Mouse (Mus musculus): ENCODE data around the gene Papln. TPM values are rescaled to one million over a fixed set of nuclear protein-coding genes. Genes with fewer than 3 reads are reported as not detected.

The Papln gene
- polyA plus RNA-seq, 1 experiment, result 0.67 TPM

DNA sequence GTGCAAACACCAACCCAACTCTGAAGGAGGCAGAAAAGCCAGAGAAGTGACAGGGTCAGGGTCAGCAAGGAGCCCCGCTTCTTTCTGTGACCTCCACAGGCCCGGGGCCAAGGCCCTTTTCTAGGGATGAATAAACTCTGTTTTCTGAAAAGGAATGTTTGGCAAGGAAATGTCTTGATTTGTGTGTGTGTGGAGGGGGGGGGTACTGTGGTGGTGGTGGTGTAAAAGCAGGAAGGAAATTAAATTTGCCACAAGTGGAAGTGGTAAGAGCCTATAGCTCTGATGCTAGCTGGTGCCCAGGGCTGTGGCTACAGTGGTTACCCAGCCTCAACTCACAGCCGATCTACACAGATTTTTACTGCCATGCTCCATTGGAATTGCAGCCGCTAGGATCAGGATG lies 728 bp upstream of the Papln start:
- H3K4me1 ChIP-seq (ENCODE audit: control insufficient read depth, insufficient read depth, low read length), result no peaks in the 10 kb centered on the region
- TF ChIP-seq POLR2A (IDR thresholded peaks at IDR 0.05; ENCODE audit: insufficient read depth, low read length) (no peak), CTCF (IDR thresholded peaks at IDR 0.05; ENCODE audit: low read depth, low read length) (no peak), EP300 (IDR thresholded peaks at IDR 0.05; ENCODE audit: insufficient read depth, low read depth, low read length) (no peak)

DNA sequence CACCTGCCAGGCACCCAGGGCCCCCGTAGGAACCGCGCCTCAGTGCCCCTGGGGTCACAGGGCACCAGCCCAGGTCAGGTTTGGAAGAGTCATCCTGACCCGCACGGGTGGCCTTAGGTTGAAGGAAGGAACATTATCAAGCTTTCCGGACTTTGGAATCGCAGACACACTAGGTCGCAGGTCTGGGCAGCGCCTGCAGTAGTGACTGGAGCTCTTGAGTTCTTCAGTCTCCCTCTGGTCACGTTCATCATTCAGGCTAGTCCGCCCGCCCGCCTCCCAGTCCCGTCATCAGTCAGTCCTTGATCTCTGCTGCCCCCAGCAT lies 571 bp downstream of the Papln start:
- H3K4me1 ChIP-seq (ENCODE audit: control insufficient read depth, insufficient read depth, low read length), result no peaks in the 10 kb centered on the region

More for the DNA sequence above, 728 bp upstream of the Papln start:
- H3K9ac ChIP-seq (ENCODE audit: low read depth, poor library complexity, severe bottlenecking), result no peak overlapping the region
- H3K27me3 ChIP-seq (ENCODE audit: control insufficient read depth, insufficient read depth, low read length, poor library complexity, severe bottlenecking), result no peaks in the 10 kb centered on the region
- no peak overlapping the region for H3K4me3 ChIP-seq (ENCODE audit: low read depth, low read length)
- H3K36me3 ChIP-seq (ENCODE audit: control insufficient read depth, insufficient read depth, low read length, poor library complexity, severe bottlenecking), result no peaks in the 10 kb centered on the region
- no peaks in the 10 kb centered on the region for H3K9me3 ChIP-seq (replicated peaks; ENCODE audit: control insufficient read depth, insufficient read depth, low read length, poor library complexity, severe bottlenecking)
- H3K27ac ChIP-seq (ENCODE audit: insufficient read depth, low read length), result no peak overlapping the region

DNA sequence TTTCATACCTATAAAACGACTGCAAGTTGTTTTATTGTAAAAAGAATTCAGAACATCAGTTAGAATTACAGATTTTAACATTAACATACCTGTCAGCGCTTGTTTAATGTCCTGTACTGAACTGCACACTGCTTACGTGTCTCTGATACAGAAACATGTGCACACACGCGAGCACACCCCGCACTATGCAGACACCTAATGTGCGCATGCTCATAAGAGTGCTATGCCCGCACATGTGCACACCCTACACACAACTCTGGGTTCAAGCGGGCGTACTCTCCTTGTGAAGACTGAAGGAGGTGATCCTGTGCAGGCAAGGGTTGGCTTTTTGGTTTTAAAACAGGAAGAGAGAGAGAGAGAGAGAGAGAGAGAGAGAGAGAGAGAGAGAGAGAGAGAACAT lies 1.1 kb downstream of the Papln start:
- Histone ChIP-seq H3K36me3 (ENCODE audit: control insufficient read depth, insufficient read depth, low read length, poor library complexity, severe bottlenecking) (no peaks in the 10 kb centered on the region), H3K9ac (ENCODE audit: low read depth, poor library complexity, severe bottlenecking) (no peak overlapping the region), H3K27me3 (ENCODE audit: control insufficient read depth, insufficient read depth, low read length, poor library complexity, severe bottlenecking) (no peaks in the 10 kb centered on the region), H3K9me3 (replicated peaks; ENCODE audit: control insufficient read depth, insufficient read depth, low read length, poor library complexity, severe bottlenecking) (no peaks in the 10 kb centered on the region), H3K4me3 (ENCODE audit: low read depth, low read length) (no peak overlapping the region), H3K27ac (ENCODE audit: insufficient read depth, low read length) (no peak overlapping the region), H3K4me1 (ENCODE audit: control insufficient read depth, insufficient read depth, low read length) (no peaks in the 10 kb centered on the region)
- TF ChIP-seq EP300 (IDR thresholded peaks at IDR 0.05; ENCODE audit: insufficient read depth, low read depth, low read length) (no peak), POLR2A (IDR thresholded peaks at IDR 0.05; ENCODE audit: insufficient read depth, low read length) (no peak), CTCF (IDR thresholded peaks at IDR 0.05; ENCODE audit: low read depth, low read length) (no peak)

More for the DNA sequence above, 571 bp downstream of the Papln start:
- TF ChIP-seq CTCF (IDR thresholded peaks at IDR 0.05; ENCODE audit: low read depth, low read length), result no peak
- TF ChIP-seq POLR2A (IDR thresholded peaks at IDR 0.05; ENCODE audit: insufficient read depth, low read length), result no peak
- TF ChIP-seq EP300 (IDR thresholded peaks at IDR 0.05; ENCODE audit: insufficient read depth, low read depth, low read length), result no peak
- H3K27me3 ChIP-seq (ENCODE audit: control insufficient read depth, insufficient read depth, low read length, poor library complexity, severe bottlenecking), result no peaks in the 10 kb centered on the region
- H3K27ac ChIP-seq (ENCODE audit: insufficient read depth, low read length), result no peak overlapping the region
- H3K36me3 ChIP-seq (ENCODE audit: control insufficient read depth, insufficient read depth, low read length, poor library complexity, severe bottlenecking), result no peaks in the 10 kb centered on the region
- no peaks in the 10 kb centered on the region for H3K9me3 ChIP-seq (replicated peaks; ENCODE audit: control insufficient read depth, insufficient read depth, low read length, poor library complexity, severe bottlenecking)
- peak overlapping the region; percentile 41 for H3K9ac ChIP-seq (ENCODE audit: low read depth, poor library complexity, severe bottlenecking)
- peak overlapping the region; percentile 30 for H3K4me3 ChIP-seq (ENCODE audit: low read depth, low read length)

DNA sequence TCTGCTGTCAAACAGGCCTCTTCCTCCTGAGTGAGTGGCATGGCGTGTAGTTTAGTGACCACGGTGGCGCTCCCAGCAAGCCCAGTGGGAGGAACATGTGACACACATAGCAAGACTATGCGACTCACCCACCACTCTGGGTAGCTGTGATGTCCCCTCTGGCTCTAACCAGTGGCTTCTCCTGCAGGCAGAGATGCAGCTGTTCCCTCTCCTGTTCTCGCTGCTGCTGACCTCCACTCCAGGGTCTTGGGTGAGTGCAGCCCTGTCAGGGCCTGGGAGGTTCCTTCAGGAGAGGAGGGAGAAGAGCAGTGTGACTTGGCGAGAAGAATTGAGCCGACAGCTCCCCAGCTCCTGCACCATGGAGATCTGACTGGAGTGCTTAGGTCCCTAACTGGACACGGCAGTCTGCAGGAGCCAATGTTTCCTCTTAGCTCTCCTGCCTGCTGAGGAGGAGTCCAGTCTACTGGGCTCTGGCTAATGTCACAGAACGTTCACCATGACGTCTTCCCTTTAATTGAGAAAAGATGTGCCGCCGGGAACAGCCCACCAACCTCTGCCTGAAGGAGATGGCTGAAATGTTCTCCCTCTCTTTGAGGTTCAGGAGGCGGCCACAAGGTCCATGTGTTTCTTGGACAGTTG lies 2.6 kb downstream of the Papln start:
- H3K4me3 ChIP-seq (ENCODE audit: low read depth, low read length), result no peak overlapping the region
- no peak overlapping the region for H3K9ac ChIP-seq (ENCODE audit: low read depth, poor library complexity, severe bottlenecking)
- no peaks in the 10 kb centered on the region for H3K9me3 ChIP-seq (replicated peaks; ENCODE audit: control insufficient read depth, insufficient read depth, low read length, poor library complexity, severe bottlenecking)
- no peaks in the 10 kb centered on the region for H3K4me1 ChIP-seq (ENCODE audit: control insufficient read depth, insufficient read depth, low read length)
- TF ChIP-seq POLR2A (IDR thresholded peaks at IDR 0.05; ENCODE audit: insufficient read depth, low read length), result no peak
- TF ChIP-seq CTCF (IDR thresholded peaks at IDR 0.05; ENCODE audit: low read depth, low read length), result no peak
- no peak for TF ChIP-seq EP300 (IDR thresholded peaks at IDR 0.05; ENCODE audit: insufficient read depth, low read depth, low read length)
- no peak overlapping the region for H3K27ac ChIP-seq (ENCODE audit: insufficient read depth, low read length)
- H3K27me3 ChIP-seq (ENCODE audit: control insufficient read depth, insufficient read depth, low read length, poor library complexity, severe bottlenecking), result no peaks in the 10 kb centered on the region
- no peaks in the 10 kb centered on the region for H3K36me3 ChIP-seq (ENCODE audit: control insufficient read depth, insufficient read depth, low read length, poor library complexity, severe bottlenecking)

DNA sequence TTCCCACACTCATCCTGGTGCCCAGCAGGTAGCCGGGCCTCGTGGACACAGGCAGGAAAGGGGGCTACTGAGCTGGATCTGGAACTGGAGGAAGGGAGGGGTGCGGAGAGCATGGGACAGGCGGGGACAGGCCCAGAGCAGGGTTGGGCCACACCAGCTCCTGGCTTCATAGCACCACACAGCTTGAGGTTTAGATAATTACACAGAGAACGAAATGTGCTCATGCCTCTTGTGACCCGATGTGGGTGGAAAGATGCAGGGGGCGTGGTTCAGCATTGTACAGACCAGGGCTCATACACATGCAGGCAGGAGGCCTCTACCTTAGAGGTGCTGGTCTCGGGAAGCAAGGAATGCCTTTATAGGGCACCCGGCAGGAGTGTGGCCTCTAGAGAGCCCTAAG lies 4.4 kb downstream of the Papln start:
- Histone ChIP-seq H3K9me3 (replicated peaks; ENCODE audit: control insufficient read depth, insufficient read depth, low read length, poor library complexity, severe bottlenecking) (no peaks in the 10 kb centered on the region), H3K36me3 (ENCODE audit: control insufficient read depth, insufficient read depth, low read length, poor library complexity, severe bottlenecking) (no peaks in the 10 kb centered on the region), H3K9ac (ENCODE audit: low read depth, poor library complexity, severe bottlenecking) (no peak overlapping the region), H3K27me3 (ENCODE audit: control insufficient read depth, insufficient read depth, low read length, poor library complexity, severe bottlenecking) (no peaks in the 10 kb centered on the region), H3K4me3 (ENCODE audit: low read depth, low read length) (no peak overlapping the region), H3K27ac (ENCODE audit: insufficient read depth, low read length) (no peak overlapping the region), H3K4me1 (ENCODE audit: control insufficient read depth, insufficient read depth, low read length) (no peaks in the 10 kb centered on the region)
- TF ChIP-seq CTCF (IDR thresholded peaks at IDR 0.05; ENCODE audit: low read depth, low read length) (no peak), EP300 (IDR thresholded peaks at IDR 0.05; ENCODE audit: insufficient read depth, low read depth, low read length) (no peak), POLR2A (IDR thresholded peaks at IDR 0.05; ENCODE audit: insufficient read depth, low read length) (no peak)

DNA sequence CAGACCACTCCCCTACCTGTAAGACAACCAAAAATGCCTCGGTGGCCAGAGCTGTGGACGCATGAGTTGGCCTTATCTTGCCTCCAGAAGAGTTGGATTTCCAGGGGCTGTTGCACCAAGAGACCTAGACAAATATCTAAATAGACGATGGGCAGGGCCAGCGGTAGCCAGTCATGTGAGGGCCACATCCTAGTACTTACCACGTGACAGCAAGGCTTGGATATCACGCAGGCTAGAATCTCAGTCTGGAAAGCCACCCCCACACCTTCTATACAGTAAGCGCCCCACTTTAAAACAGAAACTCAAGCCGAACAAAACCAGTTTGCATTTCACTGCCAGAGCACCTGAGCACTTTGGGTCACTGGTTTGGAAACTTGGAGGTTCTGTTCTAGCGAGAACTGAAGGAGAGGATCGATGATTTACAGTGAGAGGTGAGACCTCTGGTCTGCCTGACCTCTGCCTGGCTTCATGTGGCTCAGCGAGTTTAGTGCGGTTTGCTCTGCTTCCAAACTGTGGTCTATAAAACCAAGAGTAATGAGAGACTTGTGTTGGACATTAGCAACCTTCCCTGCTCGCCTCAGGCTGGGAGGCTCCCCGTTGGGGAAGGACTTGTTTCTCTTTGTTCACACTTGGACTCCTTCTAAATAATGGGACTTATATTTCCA lies 4.9 kb downstream of the Papln start:
- TF ChIP-seq CTCF (IDR thresholded peaks at IDR 0.05; ENCODE audit: low read depth, low read length) (no peak), EP300 (IDR thresholded peaks at IDR 0.05; ENCODE audit: insufficient read depth, low read depth, low read length) (no peak), POLR2A (IDR thresholded peaks at IDR 0.05; ENCODE audit: insufficient read depth, low read length) (no peak)
- no peaks in the 10 kb centered on the region for H3K4me1 ChIP-seq (ENCODE audit: control insufficient read depth, insufficient read depth, low read length)
- no peaks in the 10 kb centered on the region for H3K27me3 ChIP-seq (ENCODE audit: control insufficient read depth, insufficient read depth, low read length, poor library complexity, severe bottlenecking)
- no peaks in the 10 kb centered on the region for H3K36me3 ChIP-seq (ENCODE audit: control insufficient read depth, insufficient read depth, low read length, poor library complexity, severe bottlenecking)
- H3K4me3 ChIP-seq (ENCODE audit: low read depth, low read length), result no peak overlapping the region
- H3K9me3 ChIP-seq (replicated peaks; ENCODE audit: control insufficient read depth, insufficient read depth, low read length, poor library complexity, severe bottlenecking), result no peaks in the 10 kb centered on the region
- H3K27ac ChIP-seq (ENCODE audit: insufficient read depth, low read length), result no peak overlapping the region
- H3K9ac ChIP-seq (ENCODE audit: low read depth, poor library complexity, severe bottlenecking), result no peak overlapping the region

All from ES-Bruce4 (cell line).